Mouse (Mus musculus): ENCODE measurements around the gene Lhfpl4.

Gene Lhfpl4

DNA sequence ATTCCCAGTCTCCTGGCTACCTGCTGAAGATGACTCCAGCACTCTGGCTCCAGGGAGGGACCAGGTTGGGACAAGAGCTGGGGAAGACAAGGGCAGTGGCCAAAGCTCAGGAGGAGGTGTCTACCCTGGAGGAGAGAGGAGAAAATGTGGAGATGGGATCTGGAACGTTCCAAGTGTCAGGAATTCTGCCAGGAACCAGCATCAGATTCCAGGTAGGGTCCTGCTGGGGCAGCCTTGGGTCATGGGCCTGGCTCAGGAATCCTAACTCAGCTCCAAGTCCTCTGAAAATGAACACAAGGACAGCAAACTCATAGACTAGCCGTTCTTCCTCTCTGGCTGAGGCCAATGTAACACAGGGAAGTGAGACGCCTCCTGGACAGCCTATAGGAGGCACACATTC lies 25.3 kb downstream of the Lhfpl4 start:
- no peak for DNase-seq (ENCODE audit: low spot score in 2 of 2)

DNA sequence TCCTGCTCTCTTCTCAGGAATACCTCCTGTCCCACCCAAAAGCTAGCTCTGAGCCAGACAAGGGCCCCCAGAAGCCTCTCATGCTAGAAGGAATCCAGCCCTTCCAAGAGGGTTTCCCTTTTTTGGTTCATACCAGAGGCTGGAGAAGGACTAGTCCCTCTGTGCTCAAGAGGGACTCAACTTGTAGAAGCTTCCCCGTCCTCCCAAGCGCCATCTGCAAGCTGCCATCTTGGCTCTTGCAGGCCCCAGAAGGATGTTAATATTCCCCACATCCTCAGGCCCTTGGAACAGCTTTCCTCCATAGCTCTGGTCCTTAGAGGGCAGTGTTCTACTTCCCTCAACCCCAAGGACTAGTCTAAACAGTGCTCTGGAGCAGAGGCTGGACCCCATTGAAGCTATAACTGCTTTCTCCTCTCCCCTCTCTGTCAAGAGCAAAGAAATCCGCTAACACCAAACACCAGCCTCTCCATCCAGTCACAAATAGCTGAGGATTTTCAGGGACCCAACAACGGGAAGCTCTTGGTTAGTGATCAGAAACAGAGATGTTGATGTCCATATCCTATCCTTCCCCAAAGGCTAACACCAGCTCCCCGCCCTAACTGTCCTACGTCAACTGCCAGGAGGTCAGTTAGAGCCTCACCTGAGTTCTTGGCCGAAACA lies 26.7 kb downstream of the Lhfpl4 start:
- no peak for DNase-seq (ENCODE audit: low spot score in 2 of 2)

DNA sequence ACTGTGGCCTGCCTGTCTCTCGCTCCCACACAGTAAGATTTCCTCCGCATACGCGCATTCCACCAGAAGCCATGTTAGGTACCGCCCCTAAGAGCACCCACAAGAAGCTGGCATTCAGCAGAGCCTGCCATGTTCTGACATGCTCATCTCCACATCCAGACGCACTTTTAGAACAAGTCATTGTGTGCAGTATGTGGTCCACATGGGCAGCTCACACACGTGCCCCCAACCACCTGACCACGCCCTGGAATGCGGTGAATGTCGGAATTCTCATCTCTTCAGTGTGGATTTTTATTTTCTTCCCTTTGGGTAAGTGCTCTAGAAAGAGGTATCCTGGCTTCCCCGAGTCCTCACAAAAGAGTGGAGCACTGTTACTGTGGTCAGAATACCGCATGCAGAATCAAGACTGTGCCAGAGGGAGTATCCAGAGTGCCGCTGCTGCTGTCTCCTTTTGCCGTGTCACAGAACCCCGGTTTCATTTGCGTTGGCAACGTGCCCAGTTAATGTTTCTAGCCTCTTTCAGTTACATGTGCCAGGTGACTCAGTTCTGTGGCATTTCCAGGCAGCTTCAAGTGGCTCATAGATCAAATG lies 28.4 kb downstream of the Lhfpl4 start:
- peak in 1 of 2 experiments; percentile 36 for DNase-seq (ENCODE audit: low spot score in 2 of 2)

DNA sequence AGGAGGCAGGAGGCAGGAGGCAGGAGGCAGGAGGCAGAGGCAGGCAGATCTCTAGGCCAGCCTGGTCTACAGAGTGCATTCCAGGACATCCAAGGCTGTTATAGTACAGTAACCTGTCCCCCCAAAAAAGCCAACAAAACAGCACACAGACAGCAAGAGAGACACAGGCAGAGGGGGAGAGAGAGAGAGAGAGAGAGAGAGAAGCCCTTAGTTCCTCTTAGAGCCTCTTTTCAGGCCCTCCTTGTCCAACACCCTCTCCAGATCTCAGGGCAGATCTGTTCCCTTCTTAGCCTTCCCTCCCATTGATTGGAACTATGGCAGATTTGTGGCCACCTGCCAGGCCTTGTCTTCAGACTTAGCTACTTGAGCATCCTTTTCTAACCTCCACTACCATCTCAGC lies 31.7 kb downstream of the Lhfpl4 start:
- DNase-seq (ENCODE audit: low spot score in 2 of 2), result no peak

DNA sequence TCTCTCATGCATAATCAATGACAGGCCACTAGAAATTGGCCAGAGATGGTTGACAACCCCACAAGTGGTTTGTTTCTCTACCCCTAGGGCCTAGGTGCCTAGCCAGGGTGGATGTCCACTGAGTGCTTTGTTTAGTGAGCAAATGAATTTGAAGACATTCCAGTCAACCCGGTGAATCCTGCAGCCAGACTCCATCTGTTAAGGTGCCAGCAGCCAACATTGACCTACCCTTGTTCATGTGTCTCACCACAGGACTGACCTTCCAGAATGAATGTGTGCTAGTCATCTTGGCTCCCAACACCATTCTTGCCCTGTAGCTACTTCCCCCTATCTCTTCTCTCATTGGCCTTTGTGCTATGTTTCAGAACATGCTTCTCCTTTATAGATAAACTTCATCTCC lies 33.2 kb downstream of the Lhfpl4 start:
- DNase-seq (ENCODE audit: low spot score in 2 of 2), result no peak

DNA sequence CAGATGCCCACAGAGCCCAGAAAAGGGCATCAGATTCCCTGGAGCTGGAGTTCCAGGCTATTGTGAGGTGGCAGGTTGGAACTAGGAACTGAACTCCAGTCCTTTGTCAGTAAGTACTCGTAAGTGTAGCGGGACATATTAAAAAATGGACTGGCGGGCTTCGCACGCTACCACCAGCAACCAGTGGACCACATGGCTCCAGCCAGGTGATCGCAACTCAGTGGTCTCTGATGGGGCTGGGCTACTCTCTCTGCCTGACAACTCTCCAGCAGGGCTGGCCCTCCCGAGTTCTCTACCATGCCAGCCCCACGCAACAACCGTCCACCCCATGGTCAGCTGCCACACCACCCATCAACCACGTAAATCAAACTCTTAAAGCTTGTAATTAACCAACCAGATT lies 35.1 kb downstream of the Lhfpl4 start:
- DNase-seq (ENCODE audit: low spot score in 2 of 2), result no peak

DNA sequence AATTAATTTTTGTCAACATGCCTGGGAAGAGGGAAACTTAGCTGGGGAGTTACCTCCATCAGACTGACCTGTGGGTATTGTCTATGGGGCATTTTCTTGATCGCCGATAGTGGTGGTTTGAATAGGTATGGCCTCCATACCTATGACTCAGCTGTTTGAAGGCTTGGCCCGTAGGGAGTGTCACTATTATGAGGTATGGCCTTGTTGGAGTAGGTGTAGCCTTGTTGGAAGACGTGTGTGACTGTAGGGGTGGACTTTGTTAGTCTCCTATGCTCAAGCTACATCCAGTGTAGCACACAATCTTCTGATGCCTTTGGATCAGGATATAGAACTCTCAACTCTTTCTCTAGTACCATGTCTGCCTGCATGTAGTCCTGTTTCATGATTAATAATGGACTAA lies 39.1 kb downstream of the Lhfpl4 start:
- DNase-seq (ENCODE audit: low spot score in 2 of 2), result no peak

DNA sequence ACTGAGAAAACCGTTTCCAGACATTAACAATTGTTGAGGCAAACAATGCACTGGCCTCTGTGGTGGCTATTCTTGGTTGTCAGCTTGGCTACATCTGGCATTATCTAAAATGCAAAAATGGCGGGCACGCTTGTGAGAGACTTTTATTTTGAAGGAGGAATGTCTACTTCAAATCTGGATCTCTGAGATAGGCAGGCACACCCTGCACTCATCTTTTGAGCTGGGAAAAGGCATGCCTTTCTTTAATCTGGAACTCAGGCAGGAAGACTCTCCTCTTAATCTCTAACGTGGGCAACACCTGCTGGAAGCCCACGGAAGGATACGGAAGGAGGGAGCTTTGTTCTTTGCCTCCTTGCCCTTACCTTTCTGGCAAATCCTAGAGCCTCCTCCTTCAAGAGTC lies 40.3 kb downstream of the Lhfpl4 start:
- DNase-seq (ENCODE audit: low spot score in 2 of 2), result no peak

DNA sequence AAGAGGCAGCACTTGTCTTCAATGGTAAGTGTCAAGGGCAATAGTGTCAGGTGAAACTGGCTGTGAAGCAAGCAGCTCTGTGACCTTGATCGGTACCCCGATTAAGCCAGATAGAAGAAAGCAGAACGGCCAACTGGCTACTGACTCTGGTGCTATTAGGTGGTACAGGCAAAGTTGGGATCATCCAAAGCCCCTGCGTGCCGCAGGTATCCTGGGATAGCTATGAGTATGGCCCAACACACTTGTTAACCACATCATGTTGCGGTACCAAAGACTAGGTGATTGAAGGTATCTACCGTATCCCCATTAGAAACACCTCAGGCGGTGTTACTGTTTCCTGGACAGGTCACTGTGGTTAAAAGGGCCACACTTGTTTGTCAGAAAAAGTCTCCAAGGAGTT lies 41.1 kb downstream of the Lhfpl4 start:
- DNase-seq (ENCODE audit: low spot score in 2 of 2), result no peak

DNA sequence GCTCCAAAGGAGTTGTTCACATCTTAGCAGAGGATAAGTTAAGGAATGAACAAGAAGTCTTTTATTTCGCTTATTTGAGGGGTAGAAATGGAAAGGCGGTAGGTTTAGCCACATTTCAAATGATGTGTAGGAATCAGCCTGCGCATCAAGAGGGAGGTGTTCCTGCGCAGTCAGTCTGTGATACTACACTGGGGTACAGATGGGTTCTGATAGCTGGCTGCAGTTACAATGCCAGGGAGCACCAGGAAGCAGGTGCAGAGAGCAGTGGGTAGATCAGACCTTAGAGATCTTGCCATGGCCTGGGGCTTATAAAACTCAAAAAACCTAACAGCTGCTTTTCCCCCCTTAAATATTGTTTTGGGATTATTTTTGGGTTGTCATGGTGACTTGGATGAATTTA lies 49.9 kb downstream of the Lhfpl4 start:
- DNase-seq (ENCODE audit: low spot score in 2 of 2), result no peak

DNA sequence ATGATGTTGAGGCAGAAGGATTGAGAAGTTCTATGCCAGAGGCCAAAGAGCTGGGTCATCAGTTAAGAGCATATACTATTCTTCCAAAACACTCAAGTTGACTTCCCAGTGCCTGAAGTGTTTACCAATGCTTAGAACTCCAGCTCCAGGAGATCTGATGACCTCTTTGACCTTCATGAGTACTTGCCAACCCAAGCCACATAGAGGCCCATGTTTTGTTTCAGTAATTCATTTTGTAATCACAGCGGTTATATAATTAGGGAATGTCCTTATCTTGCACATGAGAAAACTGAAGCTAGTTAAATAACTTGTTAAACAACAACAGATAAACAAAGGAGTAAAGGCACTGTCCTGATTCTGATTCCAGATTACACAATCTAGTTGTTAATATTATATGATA lies 50.4 kb downstream of the Lhfpl4 start:
- DNase-seq (ENCODE audit: low spot score in 2 of 2), result no peak

DNA sequence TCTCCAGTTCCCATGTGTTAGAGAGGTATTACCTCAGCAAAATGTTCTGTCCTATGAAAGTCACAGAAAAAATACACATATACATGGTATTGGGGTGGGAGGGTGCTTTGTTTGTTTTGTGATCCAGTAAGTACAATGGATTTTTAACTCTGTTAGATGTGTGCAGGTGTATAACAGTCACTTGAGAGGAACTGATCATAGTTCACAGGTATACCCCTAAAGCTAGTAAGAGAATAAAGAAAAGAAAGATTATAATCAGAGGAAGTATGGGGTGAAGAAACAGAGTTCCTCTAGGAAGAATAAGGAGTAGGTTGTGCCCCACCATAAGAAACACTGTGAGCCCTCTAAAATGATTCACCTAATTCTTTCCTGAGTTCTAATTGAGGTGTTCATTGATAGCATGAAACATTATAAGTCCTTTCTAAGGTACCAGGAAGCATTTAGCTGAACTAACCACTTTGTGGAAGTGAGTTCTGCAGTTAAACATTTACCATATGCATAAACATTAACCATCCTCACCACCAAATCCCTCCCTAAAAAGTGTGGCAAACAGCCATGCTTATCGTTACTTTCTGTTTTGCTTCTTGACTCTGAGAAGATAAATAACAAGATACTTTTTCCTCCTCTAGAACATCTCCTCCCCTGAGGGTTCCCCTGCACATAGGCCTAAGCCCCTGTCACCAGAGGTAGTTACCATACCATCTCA lies 53.6 kb downstream of the Lhfpl4 start:
- no peak for DNase-seq (ENCODE audit: low spot score in 2 of 2)

DNA sequence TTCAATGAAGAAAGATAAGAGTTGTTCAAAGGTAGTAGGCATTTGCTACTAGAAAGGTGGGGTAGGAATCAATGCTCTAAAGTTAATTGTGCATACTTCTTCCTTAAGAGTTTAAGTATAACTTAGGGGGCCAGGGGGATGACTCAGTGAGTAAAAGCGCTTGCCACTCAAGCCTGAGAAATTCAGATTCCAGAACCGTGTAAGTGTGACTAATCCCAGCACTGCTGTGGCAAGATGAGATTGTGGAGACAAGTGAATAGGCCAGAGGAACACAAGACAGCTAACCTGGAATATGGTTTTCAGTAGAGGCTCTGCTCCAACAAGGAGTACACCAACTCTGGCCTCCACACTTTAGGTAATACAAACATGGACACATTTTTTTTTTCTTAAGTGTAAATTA lies 61.8 kb downstream of the Lhfpl4 start:
- DNase-seq (ENCODE audit: low spot score in 2 of 2), result no peak

DNA sequence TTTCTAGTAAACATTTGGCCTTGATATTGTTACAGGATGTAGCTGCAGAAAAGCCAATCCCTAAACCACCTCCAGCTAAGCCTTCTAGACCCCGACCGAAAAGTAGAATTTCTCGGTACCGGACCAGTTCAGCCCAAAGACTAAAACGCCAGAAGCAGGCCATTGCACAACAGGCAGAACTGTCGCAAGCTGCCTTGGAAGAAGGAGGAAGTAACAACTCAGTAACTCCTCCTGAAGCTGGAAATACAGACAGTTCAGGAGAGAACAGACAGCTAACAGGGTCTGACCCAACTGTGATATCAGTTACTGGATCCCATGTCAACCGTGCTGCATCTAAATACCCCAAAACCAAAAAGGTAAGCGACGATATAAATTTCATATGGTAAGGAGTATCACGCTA lies 74.4 kb downstream of the Lhfpl4 start:
- no peak for DNase-seq (ENCODE audit: low spot score in 2 of 2)

All from cerebellum, postnatal 4 days (tissue).